Mouse (Mus musculus) thymus, adult 2 months (tissue): ENCODE results near the gene Gabarapl1.

Experiments
- CTCF ChIP-seq: fragments of 200-500 bp; IDR thresholded peaks from 2 replicates; pipeline ENCODE4 v1.5.1; 2012; ENCODE audit warnings: mild to moderate bottlenecking, control low read depth, low read length, moderate library complexity, borderline replicate concordance; ENCODE audit not compliant: control insufficient read depth, poor library complexity, insufficient read depth; ENCODE audit errors: extremely low read depth
- POLR2A ChIP-seq: fragments of 200-500 bp; IDR thresholded peaks from 2 replicates; pipeline ENCODE4 v1.6.1; 2012; ENCODE audit warnings: mild to moderate bottlenecking, low read length, control low read depth, moderate library complexity; ENCODE audit not compliant: control insufficient read depth, poor library complexity, insufficient read depth; ENCODE audit errors: extremely low read depth

DNA sequence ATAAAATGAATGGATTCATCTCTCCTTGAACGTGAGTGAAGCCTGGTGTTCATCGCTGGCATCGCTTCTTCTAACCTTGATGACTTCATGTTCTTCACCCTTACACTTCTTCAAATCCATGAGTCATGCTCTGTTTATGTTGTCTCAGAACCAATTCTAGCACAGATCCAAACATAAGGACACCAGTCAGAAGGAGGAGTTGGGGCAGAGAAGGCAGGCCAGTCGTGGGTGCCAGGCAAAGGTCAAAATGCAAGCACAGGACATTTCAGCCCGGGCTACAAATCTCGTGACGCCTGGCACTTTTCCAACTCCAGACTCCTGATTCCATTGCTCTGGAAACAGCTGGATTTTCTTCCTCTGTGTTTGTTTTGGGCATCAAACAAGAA, 411 bp upstream of the Gabarapl1 start:
- TF ChIP-seq CTCF (no peak), POLR2A (no peak)
